Mouse (Mus musculus): ENCODE data around the gene Zfp964. TPM values are rescaled to one million over a fixed set of nuclear protein-coding genes. Genes with fewer than 3 reads are reported as not detected.
"Not testable (repeated sequence)": the region's sequence is repeated elsewhere in the genome, so short reads cannot be mapped to it uniquely, and the experiment has no call there.

Zfp964 gene
- total RNA-seq (2015; ENCODE audit: low replicate concordance) (not detected in 2 replicates), total RNA-seq (2017; ENCODE audit: low replicate concordance) (not detected in 2 replicates)

DNA sequence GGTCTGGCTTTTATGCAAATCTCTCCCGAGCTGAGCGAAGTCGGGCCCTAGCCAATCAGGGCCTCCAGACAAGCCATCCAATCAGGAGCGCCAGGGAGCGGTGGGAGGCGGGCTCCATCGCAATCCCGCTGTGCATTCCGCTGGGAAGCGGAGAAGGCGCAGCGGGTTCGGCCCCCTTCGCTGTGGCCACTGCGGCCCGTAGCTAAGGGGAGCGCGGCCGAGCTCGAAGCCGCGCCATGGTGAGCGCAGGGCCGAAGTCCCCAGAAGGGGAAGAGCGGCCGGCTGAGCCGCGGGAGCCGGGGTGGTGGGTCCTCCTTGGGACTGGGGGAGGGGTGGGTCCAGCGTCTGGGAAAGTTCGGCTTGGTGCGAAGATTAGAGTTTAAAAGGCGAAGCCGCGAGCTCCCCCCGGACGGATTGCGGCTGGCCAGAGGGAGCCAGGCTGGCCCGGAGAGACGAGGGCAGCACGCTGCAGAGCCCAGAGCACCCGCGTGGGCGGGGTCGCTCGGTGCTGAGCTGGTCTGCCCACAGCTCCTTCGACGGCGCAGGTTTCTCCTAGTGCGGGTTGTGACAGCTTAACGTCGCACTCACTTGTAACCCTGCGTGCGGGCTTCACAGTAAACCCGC lies at the start of gene Zfp964:
Zfp964 (plus strand) TSS at position 122 of the 624 bp plus-strand sequence.
- ATAC-seq (replicated peaks; ENCODE audit: low FRiP score, poor library complexity, severe bottlenecking), result peak; percentile 71; the same call in 1 of the 2 replicates

DNA sequence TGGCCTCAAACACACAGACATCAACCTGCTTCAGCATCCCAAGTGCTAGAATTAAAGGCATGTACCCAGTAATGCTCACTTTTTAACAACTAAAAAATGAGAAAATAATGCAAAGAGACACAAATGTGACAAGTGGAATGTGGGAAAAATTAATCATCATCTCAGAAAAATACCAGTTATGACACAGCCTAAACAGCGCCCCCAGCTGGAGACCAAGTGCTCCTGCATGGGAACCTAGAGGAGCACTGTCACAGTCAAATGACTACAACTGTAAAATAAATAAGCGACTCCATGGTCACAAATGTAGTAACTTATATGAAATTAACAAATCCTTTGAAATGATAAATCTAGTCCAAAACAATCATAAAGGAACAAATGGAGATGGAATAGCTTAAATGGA lies 39.6 kb upstream of the Zfp964 start:
- ATAC-seq (replicated peaks; ENCODE audit: low FRiP score, poor library complexity, severe bottlenecking), result no peak

DNA sequence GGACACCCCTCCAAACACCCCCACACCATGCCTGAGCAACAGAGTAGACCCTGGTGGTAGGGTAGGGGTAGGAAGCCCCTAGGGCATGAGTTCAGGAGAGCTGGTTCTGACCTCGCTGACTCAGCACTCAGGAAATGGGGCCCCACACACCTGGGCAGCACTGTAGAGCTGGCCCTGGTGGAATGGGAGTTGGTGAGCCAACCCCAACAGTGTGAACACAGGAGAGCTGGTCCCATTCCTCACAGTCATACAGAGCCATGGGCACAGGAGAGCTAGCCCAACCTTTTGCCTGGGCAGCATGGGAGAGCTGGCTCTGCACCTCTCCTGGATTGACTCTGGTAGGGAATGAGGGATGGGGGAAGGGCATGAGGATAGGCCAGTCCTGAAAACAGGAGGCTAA lies 36.2 kb upstream of the Zfp964 start:
- ATAC-seq (replicated peaks; ENCODE audit: low FRiP score, poor library complexity, severe bottlenecking), result peak; percentile 39; the same call in 1 of the 2 replicates

DNA sequence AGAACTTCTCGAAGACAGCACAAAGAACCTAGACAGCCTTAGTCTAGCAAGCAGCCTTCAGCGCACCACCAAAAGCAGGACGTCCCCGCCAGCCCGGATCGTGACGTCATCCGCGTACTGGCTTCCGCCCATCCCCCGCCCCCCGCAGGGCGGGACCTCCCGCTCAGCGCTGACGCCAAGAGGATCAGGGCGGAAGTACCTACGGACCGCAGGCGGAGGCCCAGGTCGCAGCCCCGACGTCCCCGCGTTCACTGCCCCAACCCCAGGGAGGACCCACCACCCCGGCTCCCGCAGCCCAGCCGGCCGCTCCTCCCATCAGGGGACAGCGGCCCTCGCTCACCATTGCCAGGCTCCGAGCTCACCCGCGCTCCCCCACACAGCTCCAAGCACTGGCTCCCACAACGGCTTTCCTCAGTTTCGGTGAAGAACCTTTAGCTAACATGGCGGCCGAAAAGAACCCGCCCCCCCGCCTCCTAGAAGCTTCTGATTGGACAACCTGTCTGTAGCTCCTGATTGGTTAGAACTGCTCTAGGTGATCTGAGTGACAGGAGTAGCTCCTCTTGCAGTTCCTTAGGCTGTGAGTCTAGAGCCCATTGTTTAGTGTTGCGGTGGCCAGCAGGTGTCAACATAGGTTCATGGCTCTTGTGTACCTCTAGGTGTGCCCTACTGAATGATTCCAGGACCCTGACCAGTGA lies 29.0 kb upstream of the Zfp964 start, which contains the start of gene Zfp868:
Zfp868 (minus strand) TSS at position 454 of the 695 bp plus-strand sequence.
- peak; percentile 99 for ATAC-seq (replicated peaks; ENCODE audit: low FRiP score, poor library complexity, severe bottlenecking)

DNA sequence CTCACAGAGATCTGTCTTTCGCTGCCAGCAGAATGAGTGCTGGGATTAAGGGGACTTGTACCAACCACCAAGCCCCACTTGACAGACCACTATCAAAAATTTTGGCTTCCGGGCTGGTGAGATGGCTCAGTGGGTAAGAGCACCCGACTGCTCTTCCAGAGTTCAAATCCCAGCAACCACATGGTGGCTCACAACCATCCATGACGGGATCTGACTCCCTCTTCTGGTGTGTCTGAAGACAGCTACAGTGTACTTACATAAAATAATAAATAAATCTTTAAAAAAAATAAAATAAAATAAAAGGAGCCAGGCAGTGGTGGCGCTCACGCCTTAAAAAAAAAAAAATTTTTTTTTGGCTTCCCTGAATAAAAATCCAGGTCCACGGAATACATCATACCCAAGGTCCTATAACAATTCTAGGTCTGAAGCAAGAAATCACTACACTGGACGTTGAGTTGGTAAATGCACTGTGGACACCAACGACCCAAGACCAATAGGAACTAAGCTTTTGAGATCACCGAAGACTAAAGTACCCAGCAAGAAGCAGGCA lies 396 bp upstream of the Zfp964 start:
- ATAC-seq (replicated peaks; ENCODE audit: low FRiP score, poor library complexity, severe bottlenecking), result no peak

DNA sequence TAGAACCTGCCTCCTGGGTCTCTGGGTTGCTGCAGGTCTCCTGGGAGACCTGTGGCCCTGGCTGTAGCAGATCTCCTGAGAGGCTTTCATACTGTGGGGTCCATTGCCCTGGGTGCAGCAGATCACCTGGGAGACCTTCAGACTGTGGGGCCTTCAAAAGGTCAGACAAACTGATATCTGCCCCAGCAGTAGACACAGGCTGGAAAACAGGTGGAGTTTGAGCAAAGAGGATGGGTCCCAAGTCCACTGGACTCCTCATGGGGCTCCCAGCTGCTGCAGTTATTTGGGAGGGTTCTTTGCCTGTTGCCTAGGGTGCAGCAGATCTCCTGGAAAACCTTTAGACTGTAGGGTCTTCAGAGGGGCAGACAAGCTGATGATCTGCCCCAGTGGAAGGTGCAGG lies 7.0 kb downstream of the Zfp964 start:
- no peak for ATAC-seq (replicated peaks; ENCODE audit: low FRiP score, poor library complexity, severe bottlenecking)

DNA sequence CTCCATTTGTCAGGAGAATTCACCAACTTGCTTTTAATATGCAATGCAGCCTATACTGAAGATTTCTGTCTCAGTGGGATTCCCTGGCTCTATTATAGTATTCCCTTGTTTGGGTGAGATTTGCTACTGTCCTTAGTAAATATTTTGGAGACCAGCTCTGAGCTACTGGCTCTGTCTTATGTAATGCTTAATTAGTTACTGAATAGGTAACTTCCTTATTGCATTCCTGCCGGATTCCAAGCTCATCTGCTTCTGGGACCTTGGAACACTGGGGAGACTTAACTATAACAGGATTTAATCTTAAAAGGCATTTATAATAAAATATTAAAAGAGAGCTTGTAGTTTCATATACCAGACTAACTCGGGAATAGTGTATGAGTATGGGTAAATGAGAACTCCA lies 10.8 kb downstream of the Zfp964 start:
- ATAC-seq (replicated peaks; ENCODE audit: low FRiP score, poor library complexity, severe bottlenecking), result not testable (repeated sequence)

DNA sequence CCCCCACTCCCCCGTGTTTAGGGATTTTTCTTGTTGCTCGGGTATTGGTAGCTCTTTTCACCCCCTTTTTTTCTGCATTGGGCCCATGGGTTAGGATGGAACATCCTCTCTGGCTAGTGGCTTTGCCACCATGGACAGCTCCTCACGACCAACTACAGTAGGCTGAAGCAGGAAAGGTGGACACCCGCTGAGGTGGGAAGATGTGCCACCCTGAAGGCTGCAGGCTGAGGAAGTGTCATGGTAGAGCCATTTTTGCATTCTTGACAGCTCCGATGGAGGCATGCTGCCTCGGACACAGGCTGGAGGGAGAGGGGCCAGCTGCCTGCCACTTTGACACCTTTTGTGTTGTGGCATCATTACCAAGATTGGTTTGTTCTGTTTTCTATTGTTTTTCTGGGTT lies 47.5 kb downstream of the Zfp964 start:
- no peak for ATAC-seq (replicated peaks; ENCODE audit: low FRiP score, poor library complexity, severe bottlenecking)

DNA sequence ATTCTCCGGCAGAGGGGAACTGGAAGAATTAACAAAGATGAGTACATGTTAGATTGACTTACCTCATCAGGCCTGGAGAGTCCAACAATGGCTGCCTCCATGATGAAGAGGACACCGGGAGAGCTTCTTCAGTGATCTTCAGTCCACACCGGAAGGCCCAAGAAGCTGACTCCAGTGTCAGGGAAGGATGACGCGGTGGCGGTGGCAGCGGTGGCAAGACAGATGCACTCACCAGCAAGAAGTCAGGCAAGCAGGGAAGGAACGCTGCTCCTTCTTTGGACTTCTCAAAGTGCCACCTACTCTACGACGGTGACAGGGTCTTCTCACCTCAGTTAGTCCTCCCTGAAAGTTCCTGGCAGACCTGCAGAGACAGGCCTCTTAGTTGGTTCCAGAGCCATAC lies 56.3 kb downstream of the Zfp964 start, which contains the start of gene Zfp869:
Zfp869 (minus strand) TSS at position 101 of the 400 bp plus-strand sequence.
- not testable (repeated sequence) for ATAC-seq (replicated peaks; ENCODE audit: low FRiP score, poor library complexity, severe bottlenecking)

DNA sequence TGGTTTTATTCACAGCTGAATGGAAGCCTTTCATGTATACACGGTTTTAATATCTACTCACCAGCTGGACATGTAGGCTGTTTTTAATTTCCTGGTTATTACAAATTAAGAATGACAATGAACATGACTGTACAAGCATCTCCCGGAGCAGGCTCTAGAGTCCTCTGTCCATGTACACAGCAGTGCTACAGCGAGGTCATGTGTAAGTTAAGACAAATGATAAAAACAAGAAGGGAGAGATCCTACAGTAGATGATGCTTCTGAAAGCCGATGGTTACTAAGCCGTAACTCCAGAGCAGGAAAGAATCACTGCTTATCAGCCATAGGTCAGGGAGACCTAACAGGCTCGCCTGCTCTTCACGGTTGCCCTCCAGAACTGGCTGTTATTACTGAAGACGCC lies 59.2 kb downstream of the Zfp964 start:
- ATAC-seq (replicated peaks; ENCODE audit: low FRiP score, poor library complexity, severe bottlenecking), result no peak

DNA sequence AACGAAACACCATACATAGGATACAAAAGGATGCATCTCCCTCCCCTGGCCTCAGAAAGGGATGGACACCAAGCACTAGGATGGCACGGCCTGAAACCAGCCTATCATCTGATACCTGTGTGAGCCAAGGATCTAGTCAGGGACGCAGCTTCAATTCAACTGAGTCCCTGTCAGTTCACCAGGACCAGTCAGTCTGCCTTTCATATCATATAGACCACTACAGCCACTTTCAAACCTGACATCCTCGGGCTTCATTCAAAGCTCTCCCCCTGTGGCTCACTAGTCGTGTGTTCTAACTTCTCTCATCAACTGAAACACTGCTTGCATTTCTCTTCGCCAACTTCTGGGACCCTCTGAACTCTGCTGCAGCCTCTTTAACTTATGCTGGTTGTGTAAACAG lies 61.1 kb downstream of the Zfp964 start:
- ATAC-seq (replicated peaks; ENCODE audit: low FRiP score, poor library complexity, severe bottlenecking), result no peak

Other genes starting within 250 kb of the Zfp964 start
- not detected in 2 replicates for gene Gm9495, start 200.9 kb upstream of the Zfp964 start, total RNA-seq (2015; ENCODE audit: low replicate concordance)
- not detected in 2 replicates for gene Gm9495, start 200.9 kb upstream of the Zfp964 start, total RNA-seq (2017; ENCODE audit: low replicate concordance)
- gene Gm7697, start 131.5 kb upstream of the Zfp964 start, total RNA-seq (2015; ENCODE audit: low replicate concordance), result not detected in 2 replicates
- gene Gm7697, start 131.5 kb upstream of the Zfp964 start, total RNA-seq (2017; ENCODE audit: low replicate concordance), result not detected in 2 replicates
- gene Zfp868, start 28.9 kb upstream of the Zfp964 start, total RNA-seq (2015; ENCODE audit: low replicate concordance), result 10.8 and 10.9 TPM in 2 replicates
- gene Zfp868, start 28.9 kb upstream of the Zfp964 start, total RNA-seq (2017; ENCODE audit: low replicate concordance), result 21.5 and 24.0 TPM in 2 replicates
- gene Zfp869, start 56.2 kb downstream of the Zfp964 start, total RNA-seq (2015; ENCODE audit: low replicate concordance), result 14.1 and 14.3 TPM in 2 replicates
- gene Zfp869, start 56.2 kb downstream of the Zfp964 start, total RNA-seq (2017; ENCODE audit: low replicate concordance), result 6.6 and 24.6 TPM in 2 replicates
- gene Zfp963, start 95.5 kb downstream of the Zfp964 start, total RNA-seq (2015; ENCODE audit: low replicate concordance), result 3.4 and 16.6 TPM in 2 replicates
- gene Zfp963, start 95.5 kb downstream of the Zfp964 start, total RNA-seq (2017; ENCODE audit: low replicate concordance), result 7.1 and 8.5 TPM in 2 replicates
- not detected in 2 replicates for gene Gm20422, start 120.4 kb downstream of the Zfp964 start, total RNA-seq (2015; ENCODE audit: low replicate concordance)
- gene Gm20422, start 120.4 kb downstream of the Zfp964 start, total RNA-seq (2017; ENCODE audit: low replicate concordance), result not detected in 2 replicates
- gene Atp13a1, start 136.7 kb downstream of the Zfp964 start, total RNA-seq (2015; ENCODE audit: low replicate concordance), result 7.9 and 12.6 TPM in 2 replicates
- 12.3 and 13.7 TPM in 2 replicates for gene Atp13a1, start 136.7 kb downstream of the Zfp964 start, total RNA-seq (2017; ENCODE audit: low replicate concordance)
- gene Zfp866, start 136.7 kb downstream of the Zfp964 start, total RNA-seq (2015; ENCODE audit: low replicate concordance), result 21.3 and 37.3 TPM in 2 replicates
- 37.1 and 60.5 TPM in 2 replicates for gene Zfp866, start 136.7 kb downstream of the Zfp964 start, total RNA-seq (2017; ENCODE audit: low replicate concordance)
- 8.4 and 24.1 TPM in 2 replicates for gene Gmip, start 154.2 kb downstream of the Zfp964 start, total RNA-seq (2015; ENCODE audit: low replicate concordance)
- 5.5 and 16.6 TPM in 2 replicates for gene Gmip, start 154.2 kb downstream of the Zfp964 start, total RNA-seq (2017; ENCODE audit: low replicate concordance)
- gene Lpar2, start 167.9 kb downstream of the Zfp964 start, total RNA-seq (2015; ENCODE audit: low replicate concordance), result 0.42 TPM in 1 of 2 replicates, not detected in the other
- not detected in 2 replicates for gene Lpar2, start 167.9 kb downstream of the Zfp964 start, total RNA-seq (2017; ENCODE audit: low replicate concordance)
- 4.2 TPM in 1 of 2 replicates, not detected in the other for gene Pbx4, start 178.0 kb downstream of the Zfp964 start, total RNA-seq (2015; ENCODE audit: low replicate concordance)
- gene Pbx4, start 178.0 kb downstream of the Zfp964 start, total RNA-seq (2017; ENCODE audit: low replicate concordance), result 2.1 and 8.2 TPM in 2 replicates
- gene Cilp2, start 233.2 kb downstream of the Zfp964 start, total RNA-seq (2015; ENCODE audit: low replicate concordance), result not detected in 2 replicates
- not detected in 2 replicates for gene Cilp2, start 233.2 kb downstream of the Zfp964 start, total RNA-seq (2017; ENCODE audit: low replicate concordance)
- not detected in 2 replicates for gene Tssk6, start 247.7 kb downstream of the Zfp964 start, total RNA-seq (2015; ENCODE audit: low replicate concordance)
- not detected in 2 replicates for gene Tssk6, start 247.7 kb downstream of the Zfp964 start, total RNA-seq (2017; ENCODE audit: low replicate concordance)
- gene Ndufa13, start 248.1 kb downstream of the Zfp964 start, total RNA-seq (2015; ENCODE audit: low replicate concordance), result 20.5 and 29.6 TPM in 2 replicates
- gene Ndufa13, start 248.1 kb downstream of the Zfp964 start, total RNA-seq (2017; ENCODE audit: low replicate concordance), result 29.0 and 40.8 TPM in 2 replicates
- not detected in 2 replicates for gene Yjefn3, start 248.2 kb downstream of the Zfp964 start, total RNA-seq (2015; ENCODE audit: low replicate concordance)
- not detected in 2 replicates for gene Yjefn3, start 248.2 kb downstream of the Zfp964 start, total RNA-seq (2017; ENCODE audit: low replicate concordance)

Measured in erythroid progenitor cell, adult 5-6 weeks (primary cell).